ENCODE assay signal across 8 mouse cellular contexts in the genomic region with DNA sequence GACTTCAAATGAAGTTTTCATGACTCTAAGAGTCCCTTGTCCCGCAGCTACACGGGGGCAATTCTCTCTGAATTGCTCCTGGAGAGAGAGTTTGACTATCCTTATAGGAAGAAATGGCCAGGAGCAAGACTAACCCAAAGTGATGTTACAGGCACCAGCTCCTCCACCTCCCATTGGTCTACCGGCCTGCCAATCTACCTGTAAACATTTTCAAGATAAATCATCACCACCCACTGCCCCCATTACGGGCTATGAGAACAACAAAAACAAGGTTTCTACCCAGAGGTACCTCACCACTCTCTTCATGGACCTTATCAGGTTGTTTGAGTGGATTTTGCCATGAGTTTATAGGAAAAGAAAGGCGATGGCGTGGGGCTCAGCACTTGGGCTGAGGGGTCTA. TPM values are rescaled to one million over a fixed set of nuclear protein-coding genes. Genes with fewer than 3 reads are reported as not detected.
DNase-seq lines count a peak whose midpoint lies in the region; ATAC-seq lines count a peak whose summit lies in the region.

No protein-coding gene starts in this region.

- intact Hi-C loops in heart, postnatal 10 days (cut with DNase I) = loop anchor here (2.0 to 5.0 kb wide), 6 partner anchors 13 to 345 kb away; no protein-coding TSS in a partner anchor

- no peaks in the 10 kb centered on the region for H3K36me3 ChIP-seq in neural tube, embryonic 11.5 days (ENCODE audit: control insufficient read depth, insufficient read depth, low read length)
- H3K36me3 ChIP-seq in limb, embryonic 11.5 days (ENCODE audit: control insufficient read depth, insufficient read depth, low read length) = no peaks in the 10 kb centered on the region

- peaks cover 2% of the 10 kb centered on the region; the same call in 1 of the 2 replicates for H3K27me3 ChIP-seq in neural tube, embryonic 11.5 days (ENCODE audit: control insufficient read depth, insufficient read depth, low read length)
- peaks cover 13% of the 10 kb centered on the region for H3K27me3 ChIP-seq in limb, embryonic 11.5 days (ENCODE audit: control insufficient read depth, insufficient read depth, low read length)

- ATAC-seq in neural tube, embryonic 11.5 days (ENCODE audit: insufficient read depth, low FRiP score, low TSS enrichment) = no peak
- ATAC-seq in limb, embryonic 11.5 days (ENCODE audit: insufficient number of reproducible peaks, low FRiP score, low TSS enrichment, low read depth) = no peak
- ATAC-seq in erythroblast, adult 5-6 weeks (replicated peaks; ENCODE audit: low FRiP score, poor library complexity, severe bottlenecking) = no peak

- no peak for DNase-seq in neural tube, embryonic 11.5 days (ENCODE audit: low spot score)
- no peak for DNase-seq in neural tube, embryonic 10.5 days (ENCODE audit: extremely low spot score, low spot score)
- DNase-seq in heart, postnatal 10 days = peak; percentile 59 to 67
- DNase-seq in limb, embryonic 11.5 days (ENCODE audit: low spot score) = peak; percentile 33
- peak; percentile 15 for DNase-seq in retina, embryonic 14.5 days (ENCODE audit: low spot score)
- no peak for DNase-seq in natural killer cell, adult 2 months (ENCODE audit: low spot score in 2 of 2)
- DNase-seq in lung, postnatal 14 days = no peak

- H3K4me2 ChIP-seq in neural tube, embryonic 11.5 days (ENCODE audit: low read depth) = peak overlapping the region; percentile 99
- H3K4me2 ChIP-seq in limb, embryonic 11.5 days (ENCODE audit: low read depth, severe bottlenecking) = peak overlapping the region; percentile 99

- H3K9ac ChIP-seq in neural tube, embryonic 11.5 days (ENCODE audit: low read length) = no peak overlapping the region
- H3K9ac ChIP-seq in limb, embryonic 11.5 days (ENCODE audit: low read length) = no peak overlapping the region

- H3K9me3 ChIP-seq in neural tube, embryonic 11.5 days (ENCODE audit: control insufficient read depth, low read length) = no peaks in the 10 kb centered on the region
- H3K9me3 ChIP-seq in limb, embryonic 11.5 days (ENCODE audit: control insufficient read depth, low read length) = no peaks in the 10 kb centered on the region

- H3K4me3 ChIP-seq in neural tube, embryonic 11.5 days (ENCODE audit: low read depth, low read length) = peak overlapping the region; percentile 55
- peak overlapping the region; percentile 72 for H3K4me3 ChIP-seq in limb, embryonic 11.5 days (ENCODE audit: low read depth, low read length)

- H3K27ac ChIP-seq in neural tube, embryonic 11.5 days (ENCODE audit: low read depth, low read length) = no peak overlapping the region
- H3K27ac ChIP-seq in limb, embryonic 11.5 days (replicated peaks; ENCODE audit: low read depth, low read length) = no peak overlapping the region

- 28% methylated on average over 6 of the region's 6 CpGs for WGBS in neural tube, embryonic 11.5 days
- 27% methylated on average over 6 of the region's 6 CpGs for WGBS in limb, embryonic 11.5 days

- H3K4me1 ChIP-seq in neural tube, embryonic 11.5 days (ENCODE audit: control insufficient read depth, insufficient read depth, low read length) = peaks cover 8% of the 10 kb centered on the region; the same call in 1 of the 2 replicates
- 0 out of 2 replicates have a peak, but pooled peaks cover 3% of the 10 kb centered on the region for H3K4me1 ChIP-seq in limb, embryonic 11.5 days (ENCODE audit: control insufficient read depth, insufficient read depth, low read length)

RNA-seq across cellular contexts. Expression of gene Egln3, which starts 1.4 kb away (rescaled TPM):
- polyA plus RNA-seq in neural tube, embryonic 11.5 days (2014; fragmentation: Nextera tagmentation; extraction: Ambion mirVana) = 4.8 and 5.1 TPM in 2 replicates
- total RNA-seq in heart, postnatal 10 days (2021) = 10 to 100 TPM; 39.0 to 49.5 TPM
- 3.9 TPM in 2 replicates for polyA plus RNA-seq in limb, embryonic 11.5 days (2014; fragmentation: Nextera tagmentation; extraction: Ambion mirVana)
- 2.5 and 13.6 TPM in 2 replicates for total RNA-seq in erythroblast, adult 5-6 weeks (2015; ENCODE audit: low replicate concordance)
- 0.14 and 2.6 TPM in 2 replicates for total RNA-seq in erythroblast, adult 5-6 weeks (2017; ENCODE audit: low replicate concordance)

Comparison
In these comparisons a context has a peak if more than half of its experiments do, and no peak if none do; other contexts are left out.
1. DNase-seq: peak in heart, postnatal 10 days (2 of 2), limb, embryonic 11.5 days (single experiment) and retina, embryonic 14.5 days (single experiment); none in neural tube, embryonic 11.5 days (single experiment), neural tube, embryonic 10.5 days (single experiment), natural killer cell, adult 2 months (0 of 2) and lung, postnatal 14 days (single experiment).